Mouse (Mus musculus) embryo, embryonic 10 days (tissue): ENCODE measurements around the gene S100b.

ENCODE experiments used
- DNase-seq: peaks from one replicate; pipeline ENCODE4 v3.0.0-alpha.2; 2015; ENCODE audit warnings: low spot score

The S100b gene

GRCm38 (mm10) chr10:76253536-76253935 is at the start of gene S100b:
TSS of gene S100b (plus strand) at chr10:76253853.
- no peak for DNase-seq

DNA sequence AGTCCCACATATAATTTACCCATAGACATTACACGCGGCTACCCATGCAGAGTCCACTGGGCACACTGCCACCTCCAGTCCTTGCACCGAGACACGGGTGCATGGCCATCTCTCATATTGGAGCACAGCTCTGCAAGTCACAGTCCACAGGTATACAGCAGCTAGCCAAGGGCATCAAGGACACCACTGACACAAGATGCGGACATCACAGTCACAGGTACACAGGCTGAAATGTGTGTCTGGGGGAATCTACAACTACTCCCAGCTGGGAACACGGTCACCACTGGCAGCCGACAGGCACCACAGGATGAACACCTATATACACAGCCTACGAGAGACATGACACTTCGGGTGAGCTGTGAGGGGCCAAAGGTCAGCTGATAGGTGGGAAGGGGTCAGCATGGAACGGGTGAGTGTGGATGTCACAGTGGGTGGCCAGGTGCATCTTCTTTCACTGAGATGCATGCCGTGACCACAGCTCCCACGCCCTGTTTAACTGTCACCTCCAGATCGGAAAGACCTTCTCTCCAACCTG is 46.3 kb upstream of the S100b start:
- DNase-seq, result no peak

GRCm38 (mm10) chr10:76209241-76209640 is 44.4 kb upstream of the S100b start:
- no peak for DNase-seq

- no peak for DNase-seq
These were observed 42.8 kb upstream of the S100b start for GRCm38 (mm10) chr10:76210806-76211205.

DNA sequence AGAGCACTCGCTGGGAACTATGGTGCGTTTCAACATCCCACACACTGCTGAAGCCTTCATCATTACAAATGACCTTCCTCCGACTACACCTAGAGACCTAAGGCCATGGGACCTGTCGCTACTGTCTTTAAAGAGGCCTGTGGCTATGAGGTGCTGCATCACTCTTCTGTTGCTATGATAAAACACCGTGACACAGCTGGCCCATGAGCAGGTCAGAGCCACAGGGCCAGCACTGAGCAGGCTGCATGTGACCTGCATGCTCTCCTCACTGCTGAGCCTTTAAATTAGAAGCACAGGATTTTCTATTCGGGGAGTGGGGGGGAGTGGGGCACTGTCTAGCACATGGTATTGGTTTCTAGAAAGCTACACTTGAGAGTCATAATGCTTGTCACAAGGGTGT is 41.5 kb upstream of the S100b start:
- DNase-seq, result no peak

DNA sequence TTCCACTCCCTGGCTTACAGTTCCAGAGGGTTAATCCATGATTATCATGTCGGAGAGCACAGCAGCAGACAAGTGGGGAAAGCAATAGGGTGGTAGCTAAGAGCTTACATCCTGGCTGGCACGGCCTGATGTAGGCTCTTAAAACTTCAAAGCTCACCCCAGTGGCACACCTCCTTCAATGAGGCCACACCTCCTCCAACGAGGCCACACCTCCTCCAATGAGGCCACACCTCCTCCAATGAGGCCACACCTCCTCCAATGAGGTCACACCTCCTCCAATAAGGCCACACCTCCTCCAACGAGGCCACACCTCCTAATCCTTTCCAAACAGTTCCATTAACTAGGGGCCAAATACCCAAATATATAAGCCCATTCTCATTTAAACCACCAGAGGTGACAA is 39.5 kb upstream of the S100b start:
- no peak for DNase-seq

- no peak for DNase-seq
These were observed 36.6 kb upstream of the S100b start for GRCm38 (mm10) chr10:76217056-76217455.

DNA sequence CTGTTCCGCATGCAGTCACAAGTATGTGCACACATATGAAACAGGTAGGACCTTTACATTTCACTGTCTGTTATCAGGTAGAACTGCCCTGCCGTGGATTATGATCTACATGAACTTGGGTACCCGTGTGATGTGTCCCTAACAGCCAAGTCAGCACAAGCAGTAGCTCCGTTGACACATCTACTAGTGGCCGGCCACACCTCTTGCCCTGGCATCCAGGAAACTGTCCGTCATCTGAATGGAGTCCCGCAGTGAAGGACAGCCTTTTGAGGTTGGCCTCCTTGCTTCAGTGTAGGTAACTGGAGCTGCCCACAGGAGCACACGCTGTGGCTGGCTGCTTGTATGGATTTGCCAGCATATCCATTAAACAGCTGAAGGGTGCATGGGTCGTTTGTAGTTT is 35.4 kb upstream of the S100b start:
- DNase-seq, result no peak

DNA sequence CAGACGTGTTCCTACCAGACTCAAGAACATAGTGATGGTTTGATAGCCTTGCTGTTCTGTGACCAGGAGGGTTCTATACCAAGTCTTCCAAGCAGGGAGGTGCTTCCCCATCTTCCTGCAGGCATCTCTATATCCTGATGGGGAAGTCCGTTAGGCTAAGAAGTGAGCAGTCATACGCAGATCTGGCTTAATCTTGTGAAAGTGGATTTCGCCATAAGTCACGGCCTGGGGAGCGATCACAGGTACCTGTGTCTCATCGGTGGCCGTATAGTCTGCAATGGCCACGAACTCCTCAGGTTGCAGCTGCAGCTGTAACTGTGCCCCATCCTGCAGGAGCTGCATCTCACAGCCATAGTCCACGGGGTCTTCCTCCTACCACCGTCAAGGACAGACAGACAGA is 27.7 kb upstream of the S100b start:
- no peak for DNase-seq

GRCm38 (mm10) chr10:76229627-76230026 is 24.0 kb upstream of the S100b start:
- DNase-seq, result no peak

DNA sequence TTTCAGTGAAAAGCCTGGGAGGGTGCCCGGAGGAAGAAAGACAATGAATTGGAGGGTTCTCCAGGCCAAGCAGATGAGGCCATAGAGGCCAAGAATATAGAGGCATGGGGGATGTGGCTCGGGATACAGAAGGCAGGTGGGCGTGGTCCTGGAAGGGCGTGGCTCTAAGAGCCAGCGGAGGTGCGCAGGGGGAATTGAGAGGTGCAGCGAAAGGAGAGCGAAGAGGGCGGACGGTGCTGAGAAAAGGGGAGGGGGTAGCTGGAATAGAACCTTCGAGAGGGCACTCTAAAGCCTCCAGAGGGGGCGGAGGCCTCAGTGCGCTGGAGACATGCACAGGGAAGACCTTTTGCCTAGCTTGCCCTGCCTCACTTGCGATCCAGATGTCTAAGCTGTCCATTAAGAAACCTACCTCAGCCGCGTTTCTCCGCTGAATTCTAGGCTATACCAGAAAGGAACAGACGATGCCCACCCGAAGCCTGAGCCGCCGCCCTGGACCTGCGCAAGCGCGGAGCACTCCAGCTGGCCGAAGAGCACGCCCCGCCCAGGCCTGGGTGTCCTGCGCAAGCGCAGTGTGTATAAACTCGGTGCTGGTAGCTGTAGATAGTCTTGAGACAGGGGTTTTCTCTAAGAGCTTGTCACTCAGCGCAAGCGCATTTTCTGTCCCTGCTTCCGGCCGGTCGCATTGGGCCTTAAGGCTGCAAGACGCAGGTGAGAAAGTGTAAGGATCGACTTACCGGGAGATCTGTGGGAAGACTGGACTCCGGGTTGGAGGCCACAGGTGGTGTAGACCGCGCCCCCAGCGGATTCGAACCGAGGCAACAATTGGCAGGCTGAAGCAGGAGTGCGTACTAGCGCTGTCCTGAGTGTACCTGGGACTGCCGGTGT is 16.1 kb upstream of the S100b start, which contains the start of gene Prmt2:
Gene Prmt2 (minus strand): TSS at position 525 of the 885 bp plus-strand sequence.
- peak; percentile 97 for DNase-seq

- no peak for DNase-seq
These were observed 14.3 kb upstream of the S100b start for GRCm38 (mm10) chr10:76239401-76239800.

GRCm38 (mm10) chr10:76245106-76245505 is 8.5 kb upstream of the S100b start:
- DNase-seq, result no peak

GRCm38 (mm10) chr10:76246601-76247000 is 7.1 kb upstream of the S100b start:
- peak; percentile 22 for DNase-seq

- no peak for DNase-seq
These were observed 5.5 kb upstream of the S100b start for GRCm38 (mm10) chr10:76247960-76248646.

DNA sequence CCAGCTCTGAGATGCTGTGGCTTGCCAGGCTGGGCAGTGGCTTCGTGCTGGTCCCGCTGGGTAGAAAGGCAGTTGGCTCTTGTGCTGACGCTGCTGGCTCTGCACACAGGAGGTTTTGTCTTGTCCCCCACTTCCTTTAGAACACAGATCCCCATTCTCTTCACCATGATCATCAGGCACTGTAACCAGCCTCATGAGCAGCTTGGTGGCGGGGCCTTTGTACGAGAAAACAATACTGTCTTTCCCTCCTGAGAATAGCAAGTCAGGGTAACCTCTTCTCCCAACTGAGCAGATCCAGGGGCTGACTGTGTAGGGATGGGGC is 5.0 kb upstream of the S100b start:
- DNase-seq, result no peak

- no peak for DNase-seq
These were observed 2.8 kb upstream of the S100b start for GRCm38 (mm10) chr10:76250870-76251269.

DNA sequence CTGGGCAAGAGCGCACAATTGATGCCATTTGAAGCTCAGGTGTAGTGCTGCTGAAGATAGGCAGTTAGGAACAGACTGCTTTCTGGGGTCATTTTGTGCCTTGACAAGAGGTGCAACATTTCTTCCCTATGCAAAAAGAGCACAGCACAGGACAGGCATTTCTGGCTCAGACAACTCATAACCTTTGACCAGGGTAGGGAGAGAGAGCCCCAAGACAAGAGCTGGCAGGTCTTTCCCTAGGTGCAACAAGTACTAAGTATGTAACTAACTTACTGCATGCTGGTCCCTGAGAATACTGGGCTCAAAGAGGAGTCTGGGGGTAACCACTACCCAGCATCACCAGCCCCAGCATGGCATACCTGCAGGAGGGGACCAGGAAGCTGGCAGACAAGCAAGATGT is 574 bp upstream of the S100b start:
- DNase-seq, result no peak

- no peak for DNase-seq
These were observed 2.0 kb downstream of the S100b start for GRCm38 (mm10) chr10:76255617-76256016.

DNA sequence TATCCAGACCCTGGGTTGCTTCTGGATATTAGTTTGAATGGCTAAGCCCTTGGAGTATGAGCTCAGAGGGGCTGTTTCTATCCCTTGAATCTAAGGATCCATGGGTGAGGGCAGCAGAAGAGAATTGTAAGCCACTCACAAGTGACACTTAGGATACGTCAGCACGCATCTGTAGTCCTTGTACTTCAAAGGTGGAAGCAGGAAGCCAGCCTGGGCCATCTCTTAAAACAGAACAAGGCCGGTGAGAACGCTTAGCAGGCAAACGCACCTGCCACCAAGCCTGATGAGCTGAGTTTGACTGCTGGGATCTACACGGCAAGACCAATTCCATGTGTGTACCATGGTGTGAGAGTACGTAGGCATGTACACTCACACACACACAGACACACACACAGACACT is 3.6 kb downstream of the S100b start:
- DNase-seq, result no peak

DNA sequence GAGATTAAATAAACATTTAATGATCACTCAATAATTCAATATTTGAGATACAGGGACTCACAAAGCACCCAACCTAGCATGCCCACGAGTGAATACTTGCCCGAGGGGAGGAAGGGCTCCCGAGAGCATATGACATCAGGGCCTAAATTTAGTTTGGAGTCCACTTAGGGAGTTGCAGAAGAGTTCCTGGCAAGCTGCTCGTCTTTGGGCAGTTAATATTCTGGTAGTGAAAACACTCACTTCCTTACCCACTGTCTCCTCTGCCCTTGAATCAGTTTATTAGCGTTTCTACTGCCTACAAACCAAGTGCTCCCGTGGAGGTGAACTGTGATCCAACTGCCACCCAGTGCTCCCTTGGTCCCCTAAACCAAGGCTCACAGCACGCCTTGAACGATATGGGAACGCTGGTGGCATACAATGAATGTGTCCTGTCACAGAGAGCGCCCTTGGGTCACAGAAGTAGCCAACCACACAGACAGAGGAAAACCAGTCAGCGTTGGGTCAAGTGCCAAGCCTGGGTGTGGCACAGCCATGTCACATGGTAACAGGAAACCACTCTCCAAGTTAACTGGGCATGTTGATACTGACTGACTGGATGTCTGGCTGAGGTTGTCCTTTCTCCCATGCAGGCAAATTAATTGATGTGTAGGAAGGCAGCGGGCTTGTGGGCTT is 4.2 kb downstream of the S100b start:
- DNase-seq, result no peak

- peak; percentile 67 for DNase-seq
These were observed 6.0 kb downstream of the S100b start for GRCm38 (mm10) chr10:76259566-76260232.
